Mouse (Mus musculus): ENCODE results near the gene Strada. TPM values are rescaled to one million over a fixed set of nuclear protein-coding genes. Genes with fewer than 3 reads are reported as not detected.

Gene Strada
- total RNA-seq, 2 experiments from 2014 or later: 13.0 to 15.3 TPM

Other genes starting within 250 kb of the Strada start
- 1 to 10 TPM; 6.4 to 8.2 TPM for gene Cyb561, start 248.8 kb downstream of the Strada start, total RNA-seq (2021)
- gene Ace, start 234.2 kb downstream of the Strada start, total RNA-seq (2021): 10 to 100 TPM; 46.2 to 48.3 TPM
- gene Ace3, start 207.5 kb downstream of the Strada start, total RNA-seq (2021): not detected
- gene Kcnh6, start 194.0 kb downstream of the Strada start, total RNA-seq (2021): not detected
- gene Dcaf7, start 165.3 kb downstream of the Strada start, total RNA-seq (2021): 10 to 100 TPM; 31.4 to 34.0 TPM
- 10 to 100 TPM; 38.8 to 42.5 TPM for gene Taco1, start 136.1 kb downstream of the Strada start, total RNA-seq (2021)
- 10 to 100 TPM; 22.1 to 22.7 TPM for gene Map3k3, start 117.6 kb downstream of the Strada start, total RNA-seq (2021)
- gene Gm10840, start 41.3 kb downstream of the Strada start, total RNA-seq (2021): not detected
- gene Limd2, start 41.3 kb downstream of the Strada start, total RNA-seq (2021): 1 to 10 TPM; 5.9 to 8.6 TPM
- 10 to 100 TPM; 62.1 to 69.8 TPM for gene Ccdc47, start 14.2 kb upstream of the Strada start, total RNA-seq (2021)
- gene Ddx42, start 14.8 kb upstream of the Strada start, total RNA-seq (2021): 10 to 100 TPM; 22.5 to 24.8 TPM
- 10 to 100 TPM; 22.0 to 25.0 TPM for gene Ftsj3, start 53.9 kb upstream of the Strada start, total RNA-seq (2021)
- 100 to 1,000 TPM; 133 to 137 TPM for gene Psmc5, start 54.0 kb upstream of the Strada start, total RNA-seq (2021)
- gene Smarcd2, start 70.8 kb upstream of the Strada start, total RNA-seq (2021): 10 to 100 TPM; 20.3 to 22.6 TPM
- under 1 TPM; 0.07 to 0.12 TPM for gene Tcam1, start 74.5 kb upstream of the Strada start, total RNA-seq (2021)
- not detected for gene Gh, start 99.7 kb upstream of the Strada start, total RNA-seq (2021)
- gene Cd79b, start 112.6 kb upstream of the Strada start, total RNA-seq (2021): 1 to 10 TPM; 1.0 to 1.1 TPM
- 100 to 1,000 TPM; 178 to 181 TPM for gene Scn4a, start 151.1 kb upstream of the Strada start, total RNA-seq (2021)
- 10 to 100 TPM; 11.8 to 13.1 TPM for gene Prr29, start 163.3 kb upstream of the Strada start, total RNA-seq (2021)
- gene Icam2, start 185.9 kb upstream of the Strada start, total RNA-seq (2021): 10 to 100 TPM; 11.7 to 12.2 TPM

Data from gastrocnemius, postnatal 14 days (tissue).